ENCODE assay signal across 11 mouse cellular contexts in the genomic region with DNA sequence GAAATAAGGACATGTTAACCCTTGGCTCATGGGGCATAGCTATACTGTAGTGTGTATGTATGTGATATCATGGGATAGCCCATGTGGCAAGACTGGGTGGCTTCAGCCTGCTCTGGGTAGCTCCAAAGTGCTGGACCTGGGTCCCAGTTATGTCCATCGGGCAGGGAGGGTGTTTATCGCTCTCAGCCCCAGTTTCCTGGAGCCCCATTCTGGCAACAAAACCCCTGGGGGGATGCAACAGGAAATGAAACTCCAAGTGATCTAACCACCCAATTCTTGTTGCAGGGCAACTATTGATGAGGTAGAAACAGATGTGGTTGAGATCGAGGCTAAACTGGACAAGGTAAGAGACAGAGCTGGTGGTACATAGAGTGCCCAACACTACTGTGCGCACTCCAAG. TPM values are rescaled to one million over a fixed set of nuclear protein-coding genes. Genes with fewer than 3 reads are reported as not detected.
DNase-seq lines count a peak whose midpoint lies in the region; ATAC-seq lines count a peak whose summit lies in the region.
"Had no signal": no experiment of that assay in that cellular context is flagged by ENCODE, and none has a peak within 500 bp of the region (broad histone marks: within the 10 kb centered on the region; RNA-seq: fewer than 3 reads in every experiment).

No protein-coding gene starts in this region.

- peak overlapping the region; percentile 99 for H3K4me2 ChIP-seq in neural tube, embryonic 13.5 days
- H3K4me2 ChIP-seq in forebrain, embryonic 15.5 days (replicated peaks): peak overlapping the region; percentile 95; the same call in 1 of the 2 replicates
- peak overlapping the region; percentile 97 for H3K4me2 ChIP-seq in midbrain, embryonic 15.5 days

- no peaks in the 10 kb centered on the region for H3K27me3 ChIP-seq in neural tube, embryonic 13.5 days
- no peaks in the 10 kb centered on the region for H3K27me3 ChIP-seq in forebrain, embryonic 15.5 days
- H3K27me3 ChIP-seq in midbrain, embryonic 15.5 days (replicated peaks): no peaks in the 10 kb centered on the region
- H3K27me3 ChIP-seq: heart, embryonic 15.5 days; kidney, embryonic 15.5 days; lung, embryonic 15.5 days; neural tube, embryonic 12.5 days had no signal

- no peak for ATAC-seq in neural tube, embryonic 13.5 days (ENCODE audit: low read depth)
- no peak for ATAC-seq in forebrain, embryonic 15.5 days (replicated peaks)
- ATAC-seq in midbrain, embryonic 15.5 days (replicated peaks): no peak
- no peak for ATAC-seq in monocyte, adult 5-6 weeks (replicated peaks; ENCODE audit: insufficient number of reproducible peaks, low FRiP score, low TSS enrichment, poor library complexity, severe bottlenecking)

- WGBS in neural tube, embryonic 13.5 days: 91% methylated on average over 4 of the region's 4 CpGs
- 99% methylated on average over 4 of the region's 4 CpGs for WGBS in forebrain, embryonic 15.5 days
- WGBS in midbrain, embryonic 15.5 days: 95% methylated on average over 4 of the region's 4 CpGs

- H3K9me3 ChIP-seq in neural tube, embryonic 13.5 days: no peaks in the 10 kb centered on the region
- no peaks in the 10 kb centered on the region for H3K9me3 ChIP-seq in forebrain, embryonic 15.5 days
- H3K9me3 ChIP-seq in midbrain, embryonic 15.5 days: no peaks in the 10 kb centered on the region
- H3K9me3 ChIP-seq: heart, embryonic 15.5 days; kidney, embryonic 15.5 days; lung, embryonic 15.5 days; neural tube, embryonic 12.5 days had no signal

- intact Hi-C loops in heart, postnatal 14 days (cut with DNase I): loop anchor here (2.0 kb wide), 1 partner anchor 47 kb away; the partner anchor contains the start of gene Ube2j2

- no peak overlapping the region for H3K27ac ChIP-seq in neural tube, embryonic 13.5 days (replicated peaks)
- no peak overlapping the region for H3K27ac ChIP-seq in forebrain, embryonic 15.5 days (replicated peaks)
- H3K27ac ChIP-seq in midbrain, embryonic 15.5 days: no peak overlapping the region
- H3K27ac ChIP-seq: kidney, embryonic 15.5 days; neural tube, embryonic 12.5 days had no signal

- H3K4me1 ChIP-seq in neural tube, embryonic 13.5 days (replicated peaks): peaks cover 38% of the 10 kb centered on the region
- H3K4me1 ChIP-seq in forebrain, embryonic 15.5 days: peaks cover 37% of the 10 kb centered on the region
- H3K4me1 ChIP-seq in midbrain, embryonic 15.5 days: peaks cover 33% of the 10 kb centered on the region

- H3K4me3 ChIP-seq in neural tube, embryonic 13.5 days: 0 out of 2 replicates have a peak overlapping the region, but pooled peaks have one; percentile 88
- H3K4me3 ChIP-seq in forebrain, embryonic 15.5 days: peak overlapping the region; percentile 100; the same call in 1 of the 2 replicates
- no peak overlapping the region for H3K4me3 ChIP-seq in midbrain, embryonic 15.5 days
- H3K4me3 ChIP-seq: heart, embryonic 15.5 days; kidney, embryonic 15.5 days; neural tube, embryonic 12.5 days had no signal

- H3K9ac ChIP-seq in neural tube, embryonic 13.5 days: no peak overlapping the region
- no peak overlapping the region for H3K9ac ChIP-seq in forebrain, embryonic 15.5 days (replicated peaks)
- no peak overlapping the region for H3K9ac ChIP-seq in midbrain, embryonic 15.5 days
- H3K9ac ChIP-seq: heart, embryonic 15.5 days; kidney, embryonic 15.5 days; lung, embryonic 15.5 days had no signal

- H3K36me3 ChIP-seq in neural tube, embryonic 13.5 days: peaks cover 44% of the 10 kb centered on the region
- H3K36me3 ChIP-seq in forebrain, embryonic 15.5 days: peaks cover 45% of the 10 kb centered on the region
- peaks cover 35% of the 10 kb centered on the region for H3K36me3 ChIP-seq in midbrain, embryonic 15.5 days (replicated peaks)

- DNase-seq in heart, postnatal 14 days: peak; percentile 2 to 4
- no peak for DNase-seq in heart, adult 18-20 months
- DNase-seq in neural tube, embryonic 10.5 days (ENCODE audit: extremely low spot score, low spot score): no peak

RNA-seq across cellular contexts. Expression of gene Acap3, which starts 4.2 kb away (rescaled TPM):
- 10 to 100 TPM; 19.6 to 21.6 TPM for total RNA-seq in heart, postnatal 14 days (2021)
- 1 to 10 TPM; 8.6 to 8.8 TPM for total RNA-seq in heart, adult 18-20 months (2021)
- 68.4 and 72.3 TPM in 2 replicates for polyA plus RNA-seq in neural tube, embryonic 13.5 days (2015; fragmentation: Nextera tagmentation; extraction: Ambion mirVana)
- polyA plus RNA-seq in forebrain, embryonic 15.5 days (2015; fragmentation: Nextera tagmentation; extraction: Ambion mirVana): 82.2 and 84.5 TPM in 2 replicates
- 88.3 and 89.8 TPM in 2 replicates for polyA plus RNA-seq in midbrain, embryonic 15.5 days (2015; fragmentation: Nextera tagmentation; extraction: Ambion mirVana)
- 17.2 to 19.3 TPM (median 17.3 TPM) in 3 replicates for total RNA-seq in monocyte, adult 5-6 weeks (2017)

RNA-seq across cellular contexts. Expression of gene Pusl1, which starts 4.2 kb away (rescaled TPM):
- 10 to 100 TPM; 14.8 to 18.0 TPM for total RNA-seq in heart, postnatal 14 days (2021)
- 10 to 100 TPM; 10.4 to 12.8 TPM for total RNA-seq in heart, adult 18-20 months (2021)
- polyA plus RNA-seq in neural tube, embryonic 13.5 days (2015; fragmentation: Nextera tagmentation; extraction: Ambion mirVana): 51.5 and 55.4 TPM in 2 replicates
- polyA plus RNA-seq in forebrain, embryonic 15.5 days (2015; fragmentation: Nextera tagmentation; extraction: Ambion mirVana): 61.5 and 64.8 TPM in 2 replicates
- polyA plus RNA-seq in midbrain, embryonic 15.5 days (2015; fragmentation: Nextera tagmentation; extraction: Ambion mirVana): 60.1 and 66.6 TPM in 2 replicates
- total RNA-seq in monocyte, adult 5-6 weeks (2017): 3.8 to 12.8 TPM (median 10.3 TPM) in 3 replicates

RNA-seq across cellular contexts. Expression of gene Ints11, which starts 26.5 kb away (rescaled TPM):
- total RNA-seq in heart, postnatal 14 days (2021): 10 to 100 TPM; 16.9 to 19.5 TPM
- total RNA-seq in heart, adult 18-20 months (2021): 10 to 100 TPM; 14.7 to 14.9 TPM
- 63.7 and 69.8 TPM in 2 replicates for polyA plus RNA-seq in neural tube, embryonic 13.5 days (2015; fragmentation: Nextera tagmentation; extraction: Ambion mirVana)
- 90.6 and 99.9 TPM in 2 replicates for polyA plus RNA-seq in forebrain, embryonic 15.5 days (2015; fragmentation: Nextera tagmentation; extraction: Ambion mirVana)
- polyA plus RNA-seq in midbrain, embryonic 15.5 days (2015; fragmentation: Nextera tagmentation; extraction: Ambion mirVana): 80.6 and 83.6 TPM in 2 replicates
- 21.5 to 28.1 TPM (median 24.5 TPM) in 3 replicates for total RNA-seq in monocyte, adult 5-6 weeks (2017)

RNA-seq across cellular contexts. Expression of gene Cptp, which starts 26.6 kb away (rescaled TPM):
- total RNA-seq in heart, postnatal 14 days (2021): 10 to 100 TPM in 1 of 2 experiments, 1 to 10 TPM in 1; 9.9 to 10.6 TPM
- total RNA-seq in heart, adult 18-20 months (2021): 1 to 10 TPM; 6.2 to 8.0 TPM
- polyA plus RNA-seq in neural tube, embryonic 13.5 days (2015; fragmentation: Nextera tagmentation; extraction: Ambion mirVana): 21.1 and 25.2 TPM in 2 replicates
- 20.5 and 22.9 TPM in 2 replicates for polyA plus RNA-seq in forebrain, embryonic 15.5 days (2015; fragmentation: Nextera tagmentation; extraction: Ambion mirVana)
- polyA plus RNA-seq in midbrain, embryonic 15.5 days (2015; fragmentation: Nextera tagmentation; extraction: Ambion mirVana): 28.1 and 29.1 TPM in 2 replicates
- total RNA-seq in monocyte, adult 5-6 weeks (2017): 5.7 to 8.4 TPM (median 6.6 TPM) in 3 replicates

RNA-seq across cellular contexts. Expression of gene Tas1r3, which starts 32.7 kb away (rescaled TPM):
- under 1 TPM; 0.26 to 0.32 TPM for total RNA-seq in heart, postnatal 14 days (2021)
- total RNA-seq in heart, adult 18-20 months (2021): under 1 TPM; 0.22 to 0.23 TPM
- polyA plus RNA-seq in neural tube, embryonic 13.5 days (2015; fragmentation: Nextera tagmentation; extraction: Ambion mirVana): 0.45 and 0.72 TPM in 2 replicates
- 0.64 and 0.73 TPM in 2 replicates for polyA plus RNA-seq in forebrain, embryonic 15.5 days (2015; fragmentation: Nextera tagmentation; extraction: Ambion mirVana)
- polyA plus RNA-seq in midbrain, embryonic 15.5 days (2015; fragmentation: Nextera tagmentation; extraction: Ambion mirVana): 0.61 and 0.72 TPM in 2 replicates
- total RNA-seq in monocyte, adult 5-6 weeks (2017): 0.29 to 1.6 TPM (median 0.64 TPM) in 3 replicates

Comparison
In these comparisons a context has a peak if more than half of its experiments do, and no peak if none do; other contexts are left out.
1. DNase-seq: peak in heart, postnatal 14 days (2 of 2); none in heart, adult 18-20 months (0 of 2) and neural tube, embryonic 10.5 days (single experiment).
2. Peak in every context shown above with its lines, with median percentiles within 50 percentile points of each other: H3K4me2 ChIP-seq.